Mouse (Mus musculus) liver, embryonic 13.5 days (tissue): ENCODE measurements around the gene Ugt1a9. TPM values are rescaled to one million over a fixed set of nuclear protein-coding genes. Genes with fewer than 3 reads are reported as not detected.

ENCODE experiments used
- ATAC-seq: fragments of 200-750 bp; cut with Nextera tagmentation; 2 replicates; pipeline ENCODE4 v1.8.0; 2017; ENCODE audit warnings: low read depth, mild to moderate bottlenecking, moderate number of reproducible peaks, moderate library complexity
- DNase-seq: peaks from one replicate; pipeline ENCODE4 v3.0.0; 2022
- H3K27ac ChIP-seq: fragments of 300-500 bp; sonication (generic); 2 replicates; pipeline ENCODE4 v1.5.1; 2015; ENCODE audit warnings: moderate library complexity, mild to moderate bottlenecking, inconsistent platforms
- H3K27me3 ChIP-seq: fragments of 300-500 bp; sonication (generic); 2 replicates; pipeline ENCODE4 v1.6.1; 2015; ENCODE audit warnings: mild to moderate bottlenecking, inconsistent platforms
- H3K36me3 ChIP-seq: fragments of 300-500 bp; sonication (generic); 2 replicates; pipeline ENCODE4 v1.6.1; 2015; ENCODE audit warnings: mild to moderate bottlenecking, inconsistent platforms
- H3K4me1 ChIP-seq: fragments of 300-500 bp; sonication (generic); replicated peaks from 2 replicates; pipeline ENCODE4 v1.6.1; 2015; ENCODE audit warnings: inconsistent platforms
- H3K4me2 ChIP-seq: fragments of 300-500 bp; sonication (generic); 2 replicates; pipeline ENCODE4 v1.6.1; 2015; ENCODE audit warnings: inconsistent platforms, mild to moderate bottlenecking, moderate library complexity
- H3K4me3 ChIP-seq: fragments of 300-500 bp; sonication (generic); replicated peaks from 2 replicates; pipeline ENCODE4 v1.5.1; 2015; ENCODE audit warnings: mild to moderate bottlenecking, inconsistent platforms
- H3K9ac ChIP-seq: fragments of 300-500 bp; sonication (generic); 2 replicates; pipeline ENCODE4 v1.6.1; 2015; ENCODE audit warnings: mild to moderate bottlenecking, inconsistent platforms
- H3K9me3 ChIP-seq: fragments of 300-500 bp; sonication (generic); replicated peaks from 2 replicates; pipeline ENCODE4 v1.6.1; 2016; ENCODE audit warnings: inconsistent platforms
- WGBS: fragments of 180-500 bp; shearing (Covaris S2); methylation state at CpG from one replicate; pipeline ENCODE4 v1.1.7; 2015; ENCODE audit not compliant: insufficient replicate concordance; 5-methylcytosine and 5-hydroxymethylcytosine counted together
- polyA plus RNA-seq: library from polyadenylated mRNA; unstranded; fragments of >200 nt; fragmentation: Nextera tagmentation; extraction: Ambion mirVana; gene quantifications from 2 replicates; pipeline ENCODE4 v1.2.1, GENCODE M21; 2015

Ugt1a9 gene
- polyA plus RNA-seq, 1 experiment from 2014 or later: 0.16 TPM

DNA sequence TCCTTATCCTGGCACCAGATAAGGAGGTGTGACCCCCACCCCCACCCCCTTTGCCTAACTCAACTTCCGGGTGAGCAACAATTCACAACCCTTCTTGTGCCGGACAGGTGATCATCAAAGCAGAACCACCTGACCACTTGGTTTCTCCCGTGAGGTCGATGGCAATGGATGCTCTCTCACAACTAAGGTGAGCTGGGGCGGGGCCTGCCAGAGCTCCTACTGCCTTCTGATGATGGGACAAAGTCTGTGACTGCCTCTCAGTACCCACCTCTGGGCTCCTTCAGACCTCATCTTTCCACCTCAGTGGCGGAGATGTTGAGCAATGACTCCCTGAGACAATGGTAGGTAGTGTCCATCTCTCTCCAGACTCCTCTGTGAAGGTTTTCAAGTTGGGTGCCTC lies 175.3 kb downstream of the Ugt1a9 start:
- Histone ChIP-seq H3K4me1 (no peaks in the 10 kb centered on the region), H3K27ac (no peak overlapping the region), H3K4me3 (no peak overlapping the region), H3K4me2 (no peak overlapping the region), H3K9me3 (peaks cover 75% of the 10 kb centered on the region), H3K27me3 (no peaks in the 10 kb centered on the region), H3K36me3 (no peaks in the 10 kb centered on the region), H3K9ac (no peak overlapping the region)
- 60% methylated on average over 6 of the region's 6 CpGs for WGBS
- ATAC-seq (no peak), DNase-seq (no peak)

DNA sequence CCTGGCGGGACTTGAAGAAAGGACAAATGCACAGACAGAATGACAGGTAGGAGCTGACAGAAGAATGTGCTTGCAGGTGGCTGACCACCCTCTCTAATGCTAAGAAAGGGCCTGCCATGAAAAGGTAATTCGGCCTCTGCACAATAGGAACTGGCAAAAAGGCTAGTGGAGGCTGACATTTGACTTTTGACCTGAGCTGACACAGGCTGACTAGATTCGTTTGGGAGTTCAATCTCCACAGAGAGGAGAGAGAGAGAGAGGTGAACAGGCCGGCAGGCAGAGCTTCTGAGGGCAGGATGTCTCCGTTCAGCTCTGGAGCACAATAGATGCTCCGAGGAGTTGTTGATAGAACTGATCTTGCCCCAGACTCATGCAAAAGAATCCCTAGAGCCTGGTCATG lies 175.8 kb downstream of the Ugt1a9 start:
- H3K27ac ChIP-seq: no peak overlapping the region
- H3K27me3 ChIP-seq: no peaks in the 10 kb centered on the region
- H3K9me3 ChIP-seq: peaks cover 72% of the 10 kb centered on the region
- no peak overlapping the region for H3K4me2 ChIP-seq
- ATAC-seq (no peak), DNase-seq (no peak)
- H3K4me1 ChIP-seq: no peaks in the 10 kb centered on the region
- H3K4me3 ChIP-seq: no peak overlapping the region
- H3K9ac ChIP-seq: no peak overlapping the region
- no peaks in the 10 kb centered on the region for H3K36me3 ChIP-seq
- 35% methylated on average over 6 of the region's 6 CpGs for WGBS

DNA sequence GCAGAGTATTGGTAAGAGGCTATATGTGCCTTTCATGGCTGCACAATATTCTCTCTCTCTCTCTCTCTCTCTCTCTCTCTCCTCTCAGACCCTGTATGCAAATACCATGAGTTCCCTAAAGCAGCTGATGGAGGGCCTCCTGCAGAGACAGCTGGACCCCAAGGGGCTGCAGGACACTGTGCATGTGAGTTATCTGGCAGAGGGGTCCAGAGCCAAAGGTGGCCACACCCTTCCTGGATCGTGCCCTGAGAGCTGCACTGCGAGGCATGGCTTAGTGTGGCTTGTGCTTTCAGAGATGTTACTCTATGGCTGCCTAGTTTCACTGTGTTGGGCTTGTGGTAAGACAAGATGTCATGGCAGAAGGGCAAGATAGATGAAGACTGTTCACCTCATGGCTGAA lies 177.1 kb downstream of the Ugt1a9 start:
- no peaks in the 10 kb centered on the region for H3K4me1 ChIP-seq
- peaks cover 78% of the 10 kb centered on the region for H3K9me3 ChIP-seq
- 27% methylated on average over 2 of the region's 2 CpGs for whole genome bisulfite sequencing
- H3K9ac ChIP-seq: no peak overlapping the region
- no peak overlapping the region for H3K4me2 ChIP-seq
- no peak overlapping the region for H3K27ac ChIP-seq
- no peak overlapping the region for H3K4me3 ChIP-seq
- no peaks in the 10 kb centered on the region for H3K36me3 ChIP-seq
- H3K27me3 ChIP-seq: no peaks in the 10 kb centered on the region
- ATAC-seq (no peak; the same call in 1 of the 2 replicates), DNase-seq (no peak)

DNA sequence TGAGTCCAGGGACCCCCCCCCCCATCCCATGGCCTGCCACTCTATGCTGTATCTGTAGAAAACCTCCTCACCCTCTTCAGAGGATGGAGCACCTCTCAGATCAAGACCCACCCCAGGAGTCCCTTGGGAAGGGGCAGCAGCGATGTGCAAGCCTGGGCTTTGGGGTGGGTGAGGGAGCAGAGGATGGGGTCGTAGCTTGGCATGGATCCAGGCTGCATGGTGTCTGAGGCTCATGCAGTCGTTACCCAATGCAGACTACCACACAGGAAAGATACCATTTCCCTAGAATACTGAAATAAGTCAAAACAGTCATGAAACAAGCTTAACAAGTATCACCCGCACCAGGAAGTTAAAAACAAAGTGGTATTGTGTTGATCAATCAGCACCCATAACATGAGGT lies 178.1 kb downstream of the Ugt1a9 start:
- ATAC-seq: no peak
- Histone ChIP-seq H3K36me3 (no peaks in the 10 kb centered on the region), H3K27ac (no peak overlapping the region), H3K27me3 (no peaks in the 10 kb centered on the region), H3K4me1 (no peaks in the 10 kb centered on the region), H3K9ac (no peak overlapping the region), H3K9me3 (peaks cover 79% of the 10 kb centered on the region), H3K4me3 (no peak overlapping the region), H3K4me2 (no peak overlapping the region)
- WGBS: 49% methylated on average over 4 of the region's 4 CpGs
- no peak for DNase-seq

DNA sequence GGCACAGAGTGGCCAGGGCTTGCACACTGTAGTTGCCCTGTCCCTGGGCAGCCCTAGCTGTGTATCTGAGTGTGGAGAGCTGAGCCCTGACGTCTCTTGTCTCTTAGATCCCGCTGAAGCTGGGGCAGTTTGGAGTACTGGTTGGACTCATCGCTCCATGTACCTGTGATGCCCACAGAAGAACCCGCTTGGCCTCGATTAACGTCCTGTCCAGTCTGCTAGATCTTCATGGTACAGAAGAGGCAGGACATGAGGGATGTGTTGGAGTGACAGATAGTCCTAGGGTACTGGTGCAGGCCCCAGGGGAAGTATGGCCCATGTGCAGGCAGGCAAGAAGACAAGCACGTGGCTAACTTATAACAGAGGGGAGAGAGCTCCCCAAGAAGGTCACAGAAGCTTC lies 179.0 kb downstream of the Ugt1a9 start:
- H3K27me3 ChIP-seq: no peaks in the 10 kb centered on the region
- no peak for ATAC-seq
- H3K4me2 ChIP-seq: no peak overlapping the region
- no peaks in the 10 kb centered on the region for H3K4me1 ChIP-seq
- H3K9me3 ChIP-seq: peaks cover 74% of the 10 kb centered on the region
- no peaks in the 10 kb centered on the region for H3K36me3 ChIP-seq
- no peak for DNase-seq
- no peak overlapping the region for H3K27ac ChIP-seq
- H3K9ac ChIP-seq: no peak overlapping the region
- 61% methylated on average over 7 of the region's 7 CpGs for WGBS
- H3K4me3 ChIP-seq: no peak overlapping the region

DNA sequence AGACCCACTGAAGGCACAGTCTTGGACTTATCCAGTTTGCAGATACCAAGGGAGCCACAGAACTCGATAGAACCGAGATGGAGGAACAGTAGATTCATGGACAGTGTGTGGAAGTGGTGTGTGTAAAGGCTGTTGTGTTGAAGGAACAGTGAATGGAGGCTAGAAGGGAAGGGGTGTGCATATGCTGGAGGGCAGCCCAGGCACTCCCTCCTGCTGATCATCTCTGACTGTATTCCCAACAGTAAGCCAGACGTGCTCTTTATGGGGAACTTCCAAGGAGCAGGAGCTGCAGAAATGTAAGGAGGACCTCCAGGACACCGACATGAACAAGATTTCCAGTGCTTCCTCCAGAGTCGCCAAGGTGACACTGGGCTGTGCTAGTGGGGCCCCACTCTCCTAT lies 179.4 kb downstream of the Ugt1a9 start:
- WGBS: 57% methylated on average over 5 of the region's 5 CpGs

DNA sequence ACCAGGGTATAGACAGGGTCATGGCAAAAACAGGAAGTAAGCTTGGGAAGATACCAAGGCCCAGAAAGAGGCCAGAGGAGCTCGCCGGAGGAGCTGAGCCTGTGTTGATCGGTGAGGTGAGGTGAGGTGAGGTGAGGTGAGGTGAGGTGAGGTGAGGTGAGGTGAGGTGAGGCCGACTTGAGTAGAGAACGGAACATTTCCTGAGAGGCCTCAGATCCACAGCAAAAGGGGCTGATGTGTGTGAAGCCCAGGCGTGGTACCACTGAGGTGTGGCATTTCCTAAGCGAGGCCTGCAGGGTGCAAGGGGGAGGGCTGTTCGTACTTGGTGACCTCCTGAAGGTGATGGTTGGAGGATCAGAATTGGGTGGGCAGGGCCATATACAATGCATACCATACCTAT lies 182.5 kb downstream of the Ugt1a9 start:
- H3K9me3 ChIP-seq: peaks cover 73% of the 10 kb centered on the region
- no peak overlapping the region for H3K27ac ChIP-seq
- no peak for DNase-seq
- no peaks in the 10 kb centered on the region for H3K27me3 ChIP-seq
- no peak for ATAC-seq
- no peak overlapping the region for H3K4me2 ChIP-seq
- H3K4me3 ChIP-seq: no peak overlapping the region
- H3K4me1 ChIP-seq: no peaks in the 10 kb centered on the region
- no peak overlapping the region for H3K9ac ChIP-seq
- WGBS: 59% methylated on average over 8 of the region's 8 CpGs
- H3K36me3 ChIP-seq: no peaks in the 10 kb centered on the region

More for the DNA sequence above, 179.4 kb downstream of the Ugt1a9 start:
- ATAC-seq (no peak), DNase-seq (no peak)
- no peak overlapping the region for H3K4me2 ChIP-seq
- no peaks in the 10 kb centered on the region for H3K36me3 ChIP-seq
- no peaks in the 10 kb centered on the region for H3K27me3 ChIP-seq
- no peak overlapping the region for H3K27ac ChIP-seq
- H3K4me1 ChIP-seq: no peaks in the 10 kb centered on the region
- H3K9me3 ChIP-seq: peaks cover 74% of the 10 kb centered on the region
- H3K9ac ChIP-seq: no peak overlapping the region
- H3K4me3 ChIP-seq: no peak overlapping the region

DNA sequence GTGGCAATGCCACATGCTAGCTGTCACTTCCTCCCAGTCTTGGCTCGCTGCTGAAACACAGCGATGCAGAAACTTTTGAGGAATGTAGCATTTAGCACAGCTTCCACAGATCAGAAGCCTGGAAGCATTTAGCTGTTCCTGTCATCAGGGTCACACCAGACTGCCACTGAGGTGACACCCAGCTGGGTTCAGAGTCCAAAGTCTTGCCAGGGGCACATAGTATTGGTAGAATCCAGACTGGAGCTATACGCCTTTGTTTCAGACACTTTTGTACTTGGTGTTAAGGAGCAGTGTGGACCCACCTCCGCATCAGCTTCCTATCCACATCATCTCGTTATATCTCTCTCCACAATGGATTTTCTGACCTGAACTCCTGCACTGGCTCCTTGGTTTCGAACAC lies 182.9 kb downstream of the Ugt1a9 start:
- peaks cover 70% of the 10 kb centered on the region for H3K9me3 ChIP-seq
- H3K4me3 ChIP-seq: no peak overlapping the region
- peak; percentile 11; the same call in 1 of the 2 replicates for ATAC-seq
- H3K36me3 ChIP-seq: no peaks in the 10 kb centered on the region
- no peak for DNase-seq
- H3K4me2 ChIP-seq: no peak overlapping the region
- 57% methylated on average over 6 of the region's 6 CpGs for WGBS
- H3K27ac ChIP-seq: no peak overlapping the region
- H3K27me3 ChIP-seq: no peaks in the 10 kb centered on the region
- H3K4me1 ChIP-seq: no peaks in the 10 kb centered on the region
- no peak overlapping the region for H3K9ac ChIP-seq

DNA sequence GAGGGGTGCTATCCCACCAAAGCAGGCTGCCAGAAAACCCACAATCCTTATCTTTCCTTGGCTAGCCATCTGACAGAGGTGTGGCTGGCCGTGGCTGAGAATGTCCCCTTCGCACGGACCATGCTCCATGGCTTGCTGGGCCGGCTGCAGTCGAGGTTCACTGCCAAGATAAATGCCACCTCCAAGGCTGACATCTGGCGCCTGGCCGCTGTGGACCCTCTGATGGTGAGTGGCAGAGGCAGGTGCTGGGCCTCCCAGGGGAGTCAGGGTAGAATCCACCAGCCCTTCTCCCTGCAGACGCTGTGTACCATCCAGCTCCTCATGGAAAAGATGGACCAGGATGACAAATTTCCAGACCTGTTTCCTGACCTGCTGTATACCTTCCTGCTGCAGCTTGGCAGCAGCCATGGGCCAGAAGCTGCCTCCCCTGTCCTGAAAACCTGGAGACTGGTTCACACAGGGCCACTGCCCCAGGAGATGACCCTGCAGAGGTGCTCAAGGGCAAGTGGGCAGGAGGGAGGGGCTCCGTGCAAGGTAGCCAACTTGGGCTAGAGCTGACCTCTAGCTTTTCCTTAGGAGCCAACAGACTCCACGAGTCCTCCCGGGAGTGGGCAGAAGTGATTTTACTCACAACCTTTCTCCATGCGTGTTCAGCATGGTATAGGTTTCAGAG lies 184.3 kb downstream of the Ugt1a9 start:
- H3K9ac ChIP-seq: no peak overlapping the region

DNA sequence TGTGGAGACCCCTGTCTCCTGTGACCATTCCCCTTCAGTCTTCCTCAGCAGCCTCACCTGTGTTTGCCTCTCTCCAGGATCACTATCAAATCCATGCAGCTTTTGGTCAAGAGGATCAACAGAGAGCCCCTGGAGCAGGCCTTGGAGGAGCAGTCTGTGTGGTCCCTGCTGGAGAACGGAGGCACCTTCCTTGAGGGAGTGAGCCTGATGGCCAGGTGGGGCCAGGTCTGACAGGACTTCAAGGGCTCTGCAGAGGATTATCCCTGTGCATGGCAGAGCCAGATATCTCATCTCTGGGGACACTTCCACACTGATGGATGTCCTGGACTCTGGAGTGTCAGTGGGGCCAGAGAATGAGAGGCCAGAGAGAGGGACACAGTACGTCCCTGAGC lies 184.9 kb downstream of the Ugt1a9 start:
- Histone ChIP-seq H3K4me1 (peaks cover 15% of the 10 kb centered on the region), H3K36me3 (peaks cover 10% of the 10 kb centered on the region), H3K27me3 (no peaks in the 10 kb centered on the region), H3K9me3 (peaks cover 53% of the 10 kb centered on the region), H3K4me3 (no peak overlapping the region), H3K9ac (no peak overlapping the region), H3K4me2 (no peak overlapping the region), H3K27ac (no peak overlapping the region)
- DNase-seq (no peak), ATAC-seq (no peak)
- 45% methylated on average over 2 of the region's 2 CpGs for WGBS

More for the DNA sequence above, 184.3 kb downstream of the Ugt1a9 start:
- Histone ChIP-seq H3K27ac (no peak overlapping the region), H3K36me3 (peaks cover 5% of the 10 kb centered on the region), H3K27me3 (no peaks in the 10 kb centered on the region), H3K4me1 (peaks cover 9% of the 10 kb centered on the region), H3K9me3 (peaks cover 59% of the 10 kb centered on the region), H3K4me3 (no peak overlapping the region), H3K4me2 (no peak overlapping the region)
- 68% methylated on average over 12 of the region's 12 CpGs for WGBS
- DNase-seq (no peak), ATAC-seq (0 out of 2 replicates have a peak, but pooled peaks have one; percentile 6)

DNA sequence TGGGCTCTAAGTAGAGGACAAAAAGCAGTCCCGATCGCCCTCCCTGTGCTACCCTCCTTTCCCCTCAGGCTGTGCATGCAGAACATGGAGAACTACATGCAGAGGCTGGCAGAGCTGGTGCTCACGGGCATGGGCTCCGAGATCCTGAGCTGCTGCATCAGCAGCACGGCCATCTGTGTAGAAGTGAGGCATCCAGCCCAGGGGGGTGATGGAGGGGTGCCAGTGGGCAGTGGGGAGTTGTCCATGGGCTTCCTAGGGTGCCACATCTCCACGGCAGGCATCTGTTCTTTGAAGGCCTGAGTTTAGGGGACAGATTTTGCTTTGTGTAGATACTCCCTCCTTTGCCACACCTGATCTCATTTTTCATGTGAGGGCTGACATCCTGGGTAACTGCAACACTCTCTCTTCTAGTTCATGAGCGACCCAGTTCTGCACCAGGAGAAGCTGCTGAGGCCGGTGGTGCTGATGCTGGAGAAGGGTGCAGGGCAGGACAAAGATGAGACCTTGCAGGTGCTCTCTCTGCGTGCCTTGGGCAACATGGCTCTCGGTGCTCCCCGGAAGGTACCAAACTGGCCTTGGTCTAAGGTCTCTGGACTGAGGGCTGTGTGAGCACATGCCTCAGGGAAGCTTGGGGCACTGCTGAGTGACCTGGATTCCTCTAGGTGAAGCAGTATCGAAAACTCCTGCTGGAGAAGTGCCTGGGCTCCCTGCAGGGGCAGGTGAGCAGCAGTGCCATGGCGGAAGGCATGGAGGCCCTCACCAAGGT lies 185.6 kb downstream of the Ugt1a9 start:
- WGBS: 62% methylated on average over 13 of the region's 13 CpGs
- ATAC-seq: no peak
- no peak for DNase-seq

More for the DNA sequence above, 185.6 kb downstream of the Ugt1a9 start:
- peaks cover 17% of the 10 kb centered on the region for H3K36me3 ChIP-seq
- no peak overlapping the region for H3K4me2 ChIP-seq
- peaks cover 47% of the 10 kb centered on the region for H3K9me3 ChIP-seq
- peaks cover 22% of the 10 kb centered on the region for H3K4me1 ChIP-seq
- H3K27me3 ChIP-seq: no peaks in the 10 kb centered on the region
- no peak overlapping the region for H3K4me3 ChIP-seq
- H3K27ac ChIP-seq: no peak overlapping the region
- H3K9ac ChIP-seq: no peak overlapping the region
